Mouse (Mus musculus): ENCODE data around the gene Zbtb17. TPM values are rescaled to one million over a fixed set of nuclear protein-coding genes. Genes with fewer than 3 reads are reported as not detected.

Zbtb17 gene
- polyA plus RNA-seq, 1 experiment from 2014 or later = 35.4 TPM

DNA sequence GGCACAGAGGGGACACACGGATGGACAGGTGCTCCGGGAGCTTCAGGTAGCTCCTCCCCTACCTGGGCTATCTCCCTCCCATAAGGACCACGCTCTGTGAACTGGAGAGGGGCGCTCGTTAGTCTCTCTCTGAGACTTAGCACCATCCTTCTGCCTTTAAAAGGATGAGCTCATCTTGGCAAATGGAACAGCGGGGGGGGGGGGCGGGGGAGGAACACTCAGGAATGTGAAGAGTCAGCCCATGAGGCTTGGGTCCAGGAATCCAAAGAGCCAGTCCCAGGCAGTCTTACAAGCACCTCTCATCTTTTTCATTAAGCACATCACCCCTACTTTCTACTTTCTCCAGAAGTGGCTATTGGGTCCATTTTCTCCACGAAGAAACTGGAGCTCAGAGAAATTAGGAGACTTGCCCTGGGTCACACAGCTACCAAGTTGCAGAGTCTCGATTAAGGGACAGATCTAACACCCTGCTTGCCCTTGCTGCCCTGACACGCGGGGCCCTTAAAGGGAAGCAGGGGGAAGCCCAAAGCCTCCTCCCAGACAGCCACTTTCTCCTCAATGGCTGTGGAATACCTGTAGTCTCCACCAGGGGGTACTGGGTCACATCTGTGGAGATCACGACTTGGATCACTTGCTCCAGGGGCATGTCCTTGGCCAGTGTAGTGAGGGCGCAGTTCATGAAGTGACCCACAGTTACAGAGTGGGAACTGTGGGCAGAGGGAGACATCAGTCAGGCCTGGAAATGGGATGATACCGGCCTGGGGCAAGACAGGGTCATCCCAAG is 37.7 kb upstream of the Zbtb17 start:
- WGBS = 46% methylated on average over 14 of the region's 14 CpGs
- H3K4me1 ChIP-seq (ENCODE audit: control insufficient read depth, insufficient read depth, low read length) = no peaks in the 10 kb centered on the region; the same call in 1 of the 2 replicates
- H3K9ac ChIP-seq (replicated peaks; ENCODE audit: low read length) = no peak overlapping the region
- H3K4me2 ChIP-seq (ENCODE audit: low read depth, low read length) = no peak overlapping the region
- H3K36me3 ChIP-seq (replicated peaks; ENCODE audit: control insufficient read depth, insufficient read depth, low read depth, low read length) = no peaks in the 10 kb centered on the region
- ATAC-seq (replicated peaks; ENCODE audit: insufficient number of reproducible peaks, low FRiP score, low TSS enrichment, low read depth) = no peak
- H3K4me3 ChIP-seq (ENCODE audit: low read depth, low read length) = no peak overlapping the region
- DNase-seq (ENCODE audit: low spot score) = peak; percentile 54
- no peaks in the 10 kb centered on the region for H3K9me3 ChIP-seq (replicated peaks; ENCODE audit: control insufficient read depth, low read length)
- H3K27ac ChIP-seq (replicated peaks; ENCODE audit: low read depth, low read length) = no peak overlapping the region
- H3K27me3 ChIP-seq (ENCODE audit: control insufficient read depth, insufficient read depth, low read length) = no peaks in the 10 kb centered on the region

DNA sequence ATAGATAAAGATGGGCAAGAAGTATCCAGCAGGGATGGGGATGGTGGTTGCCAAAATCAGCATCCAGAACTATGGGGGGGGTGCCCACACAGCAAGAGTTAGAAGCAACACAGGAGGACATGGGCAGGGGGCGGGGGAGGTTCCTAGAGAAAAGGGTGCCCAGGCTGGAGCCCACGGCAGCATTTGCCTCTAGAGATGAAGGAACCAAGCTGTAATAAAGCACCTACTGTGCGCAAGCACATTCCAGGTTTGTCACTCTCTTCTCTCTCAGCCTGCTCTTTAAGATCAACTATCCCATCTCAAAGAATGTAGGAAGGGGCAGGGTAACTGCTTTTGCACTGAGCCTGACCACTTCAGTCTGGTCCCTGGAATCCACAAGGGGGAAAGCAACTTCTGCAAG is 35.9 kb upstream of the Zbtb17 start:
- H3K4me1 ChIP-seq (ENCODE audit: control insufficient read depth, insufficient read depth, low read length) = no peaks in the 10 kb centered on the region; the same call in 1 of the 2 replicates
- no peak overlapping the region for H3K9ac ChIP-seq (replicated peaks; ENCODE audit: low read length)
- H3K4me2 ChIP-seq (ENCODE audit: low read depth, low read length) = no peak overlapping the region
- H3K27ac ChIP-seq (replicated peaks; ENCODE audit: low read depth, low read length) = no peak overlapping the region
- 89% methylated on average over 3 of the region's 3 CpGs for WGBS
- H3K9me3 ChIP-seq (replicated peaks; ENCODE audit: control insufficient read depth, low read length) = no peaks in the 10 kb centered on the region
- no peak overlapping the region for H3K4me3 ChIP-seq (ENCODE audit: low read depth, low read length)
- DNase-seq (ENCODE audit: low spot score) = no peak
- no peak for ATAC-seq (replicated peaks; ENCODE audit: insufficient number of reproducible peaks, low FRiP score, low TSS enrichment, low read depth)
- no peaks in the 10 kb centered on the region for H3K27me3 ChIP-seq (ENCODE audit: control insufficient read depth, insufficient read depth, low read length)
- H3K36me3 ChIP-seq (replicated peaks; ENCODE audit: control insufficient read depth, insufficient read depth, low read depth, low read length) = no peaks in the 10 kb centered on the region

DNA sequence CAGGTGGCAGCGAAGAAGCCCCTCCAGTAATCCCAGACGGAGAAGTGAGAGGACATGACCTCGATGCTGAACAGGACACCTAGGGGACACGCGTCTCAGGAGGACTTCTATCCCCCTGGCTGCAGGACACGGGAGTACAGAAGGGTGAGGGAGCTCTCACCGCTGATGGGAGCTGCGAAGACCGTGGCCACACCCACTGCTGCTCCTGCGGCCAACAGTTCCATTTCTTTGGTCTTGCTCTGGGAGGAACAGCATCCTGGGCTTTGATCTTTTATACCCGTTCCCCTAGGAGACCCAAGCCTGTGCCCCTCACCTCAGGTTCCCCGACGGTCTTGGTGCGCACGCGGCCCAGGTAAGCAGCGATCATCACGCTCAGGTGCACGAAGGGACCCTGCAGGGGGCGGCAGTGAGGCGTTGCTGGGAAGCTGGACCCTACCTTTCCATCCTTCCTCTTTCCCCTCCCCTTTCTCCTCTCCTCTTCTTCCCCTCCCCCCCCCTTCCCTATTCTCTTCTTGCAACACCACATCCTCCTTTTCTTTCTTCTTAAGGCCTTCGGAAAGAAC is 32.9 kb upstream of the Zbtb17 start:
- no peak for ATAC-seq (replicated peaks; ENCODE audit: insufficient number of reproducible peaks, low FRiP score, low TSS enrichment, low read depth)
- 18% methylated on average over 22 of the region's 22 CpGs for WGBS

DNA sequence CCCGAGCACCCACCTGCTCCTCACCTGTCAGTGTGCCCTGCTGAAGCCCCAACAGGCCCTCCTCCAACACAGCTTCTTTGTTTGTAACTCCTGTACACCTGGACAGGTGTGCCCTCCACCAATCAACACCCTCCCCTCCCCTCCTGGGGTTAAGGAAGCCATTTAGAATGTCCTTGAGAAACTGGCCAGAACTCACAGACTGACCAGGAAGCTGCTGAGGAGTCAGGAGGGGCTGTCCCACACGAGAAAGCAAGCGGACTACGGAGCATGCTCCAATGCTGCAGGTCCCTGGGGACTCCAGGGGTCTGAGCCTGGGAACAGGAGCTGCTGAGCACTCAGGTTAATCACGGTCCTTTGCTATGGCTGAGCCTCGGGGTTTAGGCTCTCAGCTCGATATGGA is 28.5 kb upstream of the Zbtb17 start, which contains the start of gene Clcnkb:
TSS of gene Clcnkb (minus strand) at position 91 of the 400 bp plus-strand sequence.
- ATAC-seq (replicated peaks; ENCODE audit: insufficient number of reproducible peaks, low FRiP score, low TSS enrichment, low read depth) (no peak), DNase-seq (ENCODE audit: low spot score) (no peak)
- H3K27ac ChIP-seq (replicated peaks; ENCODE audit: low read depth, low read length) = no peak within 1 kb of the TSS
- H3K9me3 ChIP-seq (replicated peaks; ENCODE audit: control insufficient read depth, low read length) = no peaks in the 10 kb centered on the region
- H3K9ac ChIP-seq (replicated peaks; ENCODE audit: low read length) = no peak within 1 kb of the TSS
- 61% methylated on average over 7 of the region's 7 CpGs for WGBS
- no peaks in the 10 kb centered on the region for H3K36me3 ChIP-seq (replicated peaks; ENCODE audit: control insufficient read depth, insufficient read depth, low read depth, low read length)
- H3K4me1 ChIP-seq (ENCODE audit: control insufficient read depth, insufficient read depth, low read length) = no peaks in the 10 kb centered on the region
- H3K4me2 ChIP-seq (ENCODE audit: low read depth, low read length) = no peak within 1 kb of the TSS
- no peaks in the 10 kb centered on the region for H3K27me3 ChIP-seq (ENCODE audit: control insufficient read depth, insufficient read depth, low read length)
- no peak within 1 kb of the TSS for H3K4me3 ChIP-seq (ENCODE audit: low read depth, low read length)

More for the DNA sequence above, 32.9 kb upstream of the Zbtb17 start:
- Histone ChIP-seq H3K27ac (replicated peaks; ENCODE audit: low read depth, low read length) (no peak overlapping the region), H3K36me3 (replicated peaks; ENCODE audit: control insufficient read depth, insufficient read depth, low read depth, low read length) (no peaks in the 10 kb centered on the region), H3K4me2 (ENCODE audit: low read depth, low read length) (no peak overlapping the region), H3K4me1 (ENCODE audit: control insufficient read depth, insufficient read depth, low read length) (no peaks in the 10 kb centered on the region), H3K27me3 (ENCODE audit: control insufficient read depth, insufficient read depth, low read length) (no peaks in the 10 kb centered on the region), H3K9me3 (replicated peaks; ENCODE audit: control insufficient read depth, low read length) (no peaks in the 10 kb centered on the region), H3K9ac (replicated peaks; ENCODE audit: low read length) (no peak overlapping the region), H3K4me3 (ENCODE audit: low read depth, low read length) (no peak overlapping the region)
- no peak for DNase-seq (ENCODE audit: low spot score)

DNA sequence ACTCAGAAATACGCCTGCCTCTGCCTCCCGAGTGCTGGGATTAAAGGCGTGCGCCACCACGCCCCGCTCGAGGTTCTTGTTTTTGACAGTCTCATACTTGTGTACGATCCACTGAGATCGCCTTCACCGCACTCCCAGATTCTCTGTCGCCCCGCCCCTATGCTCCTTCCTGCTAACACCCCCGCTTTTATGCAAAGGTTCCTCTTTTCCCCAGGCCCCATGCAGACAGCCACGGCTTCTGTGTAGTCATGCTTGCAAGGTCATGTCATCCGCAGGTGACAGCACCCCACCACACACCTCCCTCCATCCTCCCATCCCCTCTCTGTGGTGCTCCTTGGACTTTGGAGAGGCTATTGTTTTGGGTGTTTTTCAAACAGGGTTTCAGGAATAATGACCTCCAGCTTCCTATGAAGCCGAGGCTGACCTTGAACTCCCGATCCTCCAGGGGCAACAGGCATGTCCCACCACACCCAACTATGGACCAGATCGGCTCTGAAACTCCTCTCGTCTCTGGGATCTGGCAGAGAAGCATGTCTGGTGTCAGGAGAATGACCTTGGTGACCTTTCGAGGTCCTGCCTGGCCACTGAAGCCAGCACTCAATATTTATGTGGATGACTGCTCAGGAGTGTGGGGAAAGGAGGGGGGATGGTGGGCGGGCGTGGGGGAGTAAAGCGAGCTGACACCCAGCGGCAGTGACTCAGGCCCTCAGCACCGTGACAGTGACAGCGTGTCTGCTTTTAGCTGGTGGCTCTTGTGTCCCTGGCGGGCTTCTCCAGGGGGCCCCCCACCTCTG is 24.9 kb upstream of the Zbtb17 start:
- no peaks in the 10 kb centered on the region for H3K9me3 ChIP-seq (replicated peaks; ENCODE audit: control insufficient read depth, low read length)
- H3K9ac ChIP-seq (replicated peaks; ENCODE audit: low read length) = no peak overlapping the region
- ATAC-seq (replicated peaks; ENCODE audit: insufficient number of reproducible peaks, low FRiP score, low TSS enrichment, low read depth) (no peak), DNase-seq (ENCODE audit: low spot score) (no peak)
- H3K4me3 ChIP-seq (ENCODE audit: low read depth, low read length) = no peak overlapping the region
- no peak overlapping the region for H3K4me2 ChIP-seq (ENCODE audit: low read depth, low read length)
- WGBS = 65% methylated on average over 27 of the region's 27 CpGs
- H3K36me3 ChIP-seq (replicated peaks; ENCODE audit: control insufficient read depth, insufficient read depth, low read depth, low read length) = no peaks in the 10 kb centered on the region
- H3K4me1 ChIP-seq (ENCODE audit: control insufficient read depth, insufficient read depth, low read length) = no peaks in the 10 kb centered on the region
- no peak overlapping the region for H3K27ac ChIP-seq (replicated peaks; ENCODE audit: low read depth, low read length)
- no peaks in the 10 kb centered on the region for H3K27me3 ChIP-seq (ENCODE audit: control insufficient read depth, insufficient read depth, low read length)

DNA sequence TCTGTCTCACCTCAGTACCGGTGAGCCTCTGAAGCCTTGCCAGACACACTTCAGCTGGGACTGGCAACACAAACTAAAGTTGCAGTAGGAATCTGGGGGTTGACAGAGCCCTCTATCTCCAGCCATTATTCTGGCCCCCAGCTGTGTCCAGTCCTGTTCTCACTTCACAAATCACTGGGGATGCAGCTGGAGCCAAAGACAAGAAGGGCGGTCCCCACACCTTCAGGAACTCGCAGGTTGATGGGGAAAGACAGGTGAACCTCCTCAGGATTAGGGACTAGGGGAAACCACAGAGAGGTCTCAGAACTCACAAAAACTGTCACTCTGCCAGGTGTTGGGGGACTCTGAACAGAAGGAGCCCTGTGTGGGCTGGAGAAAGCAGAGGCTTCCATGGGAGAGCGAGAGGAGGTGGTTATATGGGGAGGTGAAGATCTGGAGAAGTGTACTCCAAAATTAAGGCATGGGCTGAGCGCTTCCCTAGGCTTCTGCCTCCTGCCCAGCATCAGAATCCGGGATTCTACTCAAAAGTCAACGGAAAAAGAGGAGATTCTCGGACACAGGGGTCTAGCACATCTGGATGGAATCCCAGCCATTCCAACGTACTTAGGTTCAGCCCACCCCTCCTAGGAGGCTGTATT is 24.1 kb upstream of the Zbtb17 start, which contains the start of gene Hspb7:
TSS of gene Hspb7 (plus strand) at position 588 of the 638 bp plus-strand sequence.
- Histone ChIP-seq H3K4me2 (ENCODE audit: low read depth, low read length) (no peak within 1 kb of the TSS), H3K4me3 (ENCODE audit: low read depth, low read length) (no peak within 1 kb of the TSS), H3K27ac (replicated peaks; ENCODE audit: low read depth, low read length) (no peak within 1 kb of the TSS), H3K4me1 (ENCODE audit: control insufficient read depth, insufficient read depth, low read length) (no peaks in the 10 kb centered on the region; the same call in 1 of the 2 replicates), H3K9ac (replicated peaks; ENCODE audit: low read length) (no peak within 1 kb of the TSS), H3K27me3 (ENCODE audit: control insufficient read depth, insufficient read depth, low read length) (peaks cover 3% of the 10 kb centered on the region; the same call in 1 of the 2 replicates), H3K36me3 (replicated peaks; ENCODE audit: control insufficient read depth, insufficient read depth, low read depth, low read length) (no peaks in the 10 kb centered on the region), H3K9me3 (replicated peaks; ENCODE audit: control insufficient read depth, low read length) (no peaks in the 10 kb centered on the region)
- DNase-seq (ENCODE audit: low spot score) (no peak), ATAC-seq (replicated peaks; ENCODE audit: insufficient number of reproducible peaks, low FRiP score, low TSS enrichment, low read depth) (no peak)
- 59% methylated on average over 9 of the region's 9 CpGs for WGBS

DNA sequence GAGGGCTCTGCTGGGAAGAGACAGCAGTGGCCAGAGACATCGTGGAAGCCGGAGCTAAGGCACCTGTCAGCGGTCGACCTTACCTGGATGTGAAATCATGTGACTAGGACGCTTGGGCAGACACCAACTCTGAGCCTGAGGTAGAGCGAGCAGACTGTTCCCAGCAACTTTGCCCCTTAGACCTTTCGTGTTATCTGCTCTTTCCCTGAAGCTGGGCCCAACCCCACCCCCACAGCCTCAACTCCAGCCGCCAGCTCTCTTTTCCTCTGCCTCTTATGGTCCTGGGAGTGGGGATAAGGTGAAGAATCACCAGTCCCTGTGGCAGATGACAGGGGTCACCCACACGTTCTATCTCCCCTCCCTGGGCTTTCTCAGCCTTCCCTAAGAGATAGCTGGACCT is 23.6 kb upstream of the Zbtb17 start:
- H3K27ac ChIP-seq (replicated peaks; ENCODE audit: low read depth, low read length) = no peak overlapping the region
- no peak for DNase-seq (ENCODE audit: low spot score)
- peaks cover under 1% of the 10 kb centered on the region; the same call in 1 of the 2 replicates for H3K4me1 ChIP-seq (ENCODE audit: control insufficient read depth, insufficient read depth, low read length)
- H3K27me3 ChIP-seq (ENCODE audit: control insufficient read depth, insufficient read depth, low read length) = peaks cover 3% of the 10 kb centered on the region; the same call in 1 of the 2 replicates
- no peak for ATAC-seq (replicated peaks; ENCODE audit: insufficient number of reproducible peaks, low FRiP score, low TSS enrichment, low read depth)
- no peak overlapping the region for H3K4me2 ChIP-seq (ENCODE audit: low read depth, low read length)
- H3K4me3 ChIP-seq (ENCODE audit: low read depth, low read length) = no peak overlapping the region
- H3K9ac ChIP-seq (replicated peaks; ENCODE audit: low read length) = no peak overlapping the region
- no peaks in the 10 kb centered on the region for H3K9me3 ChIP-seq (replicated peaks; ENCODE audit: control insufficient read depth, low read length)
- no peaks in the 10 kb centered on the region for H3K36me3 ChIP-seq (replicated peaks; ENCODE audit: control insufficient read depth, insufficient read depth, low read depth, low read length)
- WGBS = 53% methylated on average over 9 of the region's 9 CpGs

All from embryonic facial prominence, embryonic 11.5 days (tissue).